Mouse (Mus musculus): Measurements from ENCODE around the gene Hsd3b2. TPM values are rescaled to one million over a fixed set of nuclear protein-coding genes. Genes with fewer than 3 reads are reported as not detected.
"Not testable (repeated sequence)": the region's sequence is repeated elsewhere in the genome, so short reads cannot be mapped to it uniquely, and the experiment has no call there.

Gene Hsd3b2
- not detected in 2 replicates for polyA plus RNA-seq (2014; fragmentation: Nextera tagmentation; extraction: Ambion mirVana)

DNA sequence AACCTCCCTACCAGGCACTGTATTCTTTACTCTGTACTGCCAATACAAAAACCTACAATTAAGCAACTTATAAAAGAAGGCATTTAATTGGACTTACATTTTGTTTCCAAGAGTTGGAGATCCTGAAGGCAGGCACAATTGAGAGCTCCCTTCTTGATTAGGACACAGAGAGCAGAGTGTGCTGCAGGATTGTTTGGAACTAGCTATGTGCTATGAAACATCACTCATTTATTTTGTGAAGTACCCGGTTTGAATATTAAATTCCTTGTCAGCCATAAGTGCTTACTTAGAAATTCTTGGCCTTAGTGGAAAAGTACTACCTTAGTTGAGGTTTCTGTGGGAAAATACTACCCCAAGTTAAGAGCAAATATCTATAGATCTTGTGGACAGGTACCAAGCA is at the start of gene Hsd3b2:
Gene Hsd3b2 (minus strand): TSS at position 168 of the 400 bp plus-strand sequence.
- H3K36me3 ChIP-seq (ENCODE audit: control insufficient read depth, insufficient read depth, low read length): no peaks in the 10 kb centered on the region
- no peak within 1 kb of the TSS for H3K4me3 ChIP-seq (ENCODE audit: low read depth, low read length)
- DNase-seq (ENCODE audit: low spot score): no peak
- H3K27me3 ChIP-seq (ENCODE audit: control insufficient read depth, insufficient read depth, low read length): no peaks in the 10 kb centered on the region
- H3K4me1 ChIP-seq (ENCODE audit: control insufficient read depth, insufficient read depth, low read length): no peaks in the 10 kb centered on the region
- H3K9me3 ChIP-seq (ENCODE audit: control insufficient read depth, low read length): no peaks in the 10 kb centered on the region
- H3K9ac ChIP-seq (ENCODE audit: low read length): no peak within 1 kb of the TSS
- 85% methylated on average over 1 of the region's 1 CpGs for WGBS
- no peak within 1 kb of the TSS for H3K27ac ChIP-seq (ENCODE audit: low read depth, low read length)
- no peak for ATAC-seq (ENCODE audit: insufficient read depth, low FRiP score, low TSS enrichment)
- no peak within 1 kb of the TSS for H3K4me2 ChIP-seq (ENCODE audit: low read depth)

DNA sequence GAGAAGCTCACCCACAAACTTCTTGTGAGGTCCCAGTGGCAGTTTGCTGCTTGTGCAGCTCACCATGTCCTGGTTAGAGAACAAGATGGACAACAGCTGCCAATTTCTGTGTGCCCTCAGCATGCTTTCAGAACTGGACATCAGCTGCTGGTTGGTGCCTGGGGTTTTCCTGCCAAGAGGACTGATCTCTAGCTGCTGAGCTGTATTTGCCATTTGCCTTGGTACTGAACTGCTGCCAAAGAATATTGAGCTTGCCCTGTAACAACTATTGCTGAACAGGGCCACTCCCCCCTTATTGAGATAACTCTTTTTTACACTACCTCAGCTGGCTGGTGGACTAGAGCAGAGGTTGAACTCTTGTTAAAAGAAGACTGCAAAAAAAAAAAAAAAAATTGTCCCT is 39.8 kb upstream of the Hsd3b2 start:
- H3K36me3 ChIP-seq (ENCODE audit: control insufficient read depth, insufficient read depth, low read length): no peaks in the 10 kb centered on the region
- DNase-seq (ENCODE audit: low spot score) (no peak), ATAC-seq (ENCODE audit: insufficient read depth, low FRiP score, low TSS enrichment) (no peak)
- no peak overlapping the region for H3K27ac ChIP-seq (ENCODE audit: low read depth, low read length)
- H3K9ac ChIP-seq (ENCODE audit: low read length): no peak overlapping the region
- no peaks in the 10 kb centered on the region for H3K9me3 ChIP-seq (ENCODE audit: control insufficient read depth, low read length)
- no peak overlapping the region for H3K4me3 ChIP-seq (ENCODE audit: low read depth, low read length)
- no peaks in the 10 kb centered on the region for H3K27me3 ChIP-seq (ENCODE audit: control insufficient read depth, insufficient read depth, low read length)
- no peaks in the 10 kb centered on the region for H3K4me1 ChIP-seq (ENCODE audit: control insufficient read depth, insufficient read depth, low read length)
- no peak overlapping the region for H3K4me2 ChIP-seq (ENCODE audit: low read depth)

DNA sequence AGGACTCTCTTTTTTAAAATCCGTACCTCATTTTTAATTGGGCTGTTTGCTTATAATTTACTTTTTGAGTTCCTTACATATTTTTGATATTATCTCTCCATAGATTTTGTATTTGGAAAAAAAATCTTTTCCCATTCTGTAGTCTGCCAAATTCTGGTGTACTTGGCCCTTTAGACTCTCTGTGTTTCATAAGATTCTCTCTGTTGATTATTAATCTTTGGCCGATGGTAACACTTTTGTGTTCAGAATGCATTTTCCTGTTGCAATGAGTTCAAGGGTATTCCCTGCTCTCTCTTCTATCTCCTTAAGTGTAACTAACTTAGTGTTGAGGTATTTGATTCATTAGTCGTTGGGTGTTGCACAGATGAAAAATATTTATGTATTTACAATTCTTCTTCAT is 32.5 kb upstream of the Hsd3b2 start:
- Histone ChIP-seq H3K9me3 (ENCODE audit: control insufficient read depth, low read length) (no peaks in the 10 kb centered on the region), H3K4me2 (ENCODE audit: low read depth) (no peak overlapping the region), H3K4me3 (ENCODE audit: low read depth, low read length) (no peak overlapping the region), H3K36me3 (ENCODE audit: control insufficient read depth, insufficient read depth, low read length) (no peaks in the 10 kb centered on the region), H3K27me3 (ENCODE audit: control insufficient read depth, insufficient read depth, low read length) (no peaks in the 10 kb centered on the region), H3K9ac (ENCODE audit: low read length) (no peak overlapping the region), H3K4me1 (ENCODE audit: control insufficient read depth, insufficient read depth, low read length) (no peaks in the 10 kb centered on the region), H3K27ac (ENCODE audit: low read depth, low read length) (no peak overlapping the region)
- ATAC-seq (ENCODE audit: insufficient read depth, low FRiP score, low TSS enrichment) (no peak), DNase-seq (ENCODE audit: low spot score) (no peak)
- WGBS: 90% methylated on average over 3 of the region's 3 CpGs

DNA sequence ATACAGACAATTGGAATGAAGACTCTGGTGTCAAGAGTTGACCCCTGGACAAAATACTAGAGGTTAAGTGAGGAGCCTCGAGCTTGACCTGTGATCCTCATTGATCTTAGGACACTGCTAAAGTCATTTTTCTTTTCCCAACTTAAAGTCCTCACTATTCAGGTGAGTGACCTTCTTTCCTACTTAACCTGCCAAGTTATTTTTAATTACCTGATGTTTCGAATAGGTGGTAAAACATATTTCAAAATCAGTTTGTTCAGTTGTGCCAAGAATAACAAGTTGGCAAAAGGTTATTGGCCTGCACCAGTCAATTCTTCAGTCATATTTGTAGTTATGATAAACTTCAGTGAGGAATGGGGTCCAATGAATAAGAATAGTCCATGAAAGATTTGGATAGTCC is 27.8 kb upstream of the Hsd3b2 start:
- Histone ChIP-seq H3K27me3 (ENCODE audit: control insufficient read depth, insufficient read depth, low read length) (no peaks in the 10 kb centered on the region), H3K27ac (ENCODE audit: low read depth, low read length) (no peak overlapping the region), H3K9me3 (ENCODE audit: control insufficient read depth, low read length) (no peaks in the 10 kb centered on the region), H3K36me3 (ENCODE audit: control insufficient read depth, insufficient read depth, low read length) (no peaks in the 10 kb centered on the region), H3K4me1 (ENCODE audit: control insufficient read depth, insufficient read depth, low read length) (no peaks in the 10 kb centered on the region), H3K4me3 (ENCODE audit: low read depth, low read length) (no peak overlapping the region), H3K9ac (ENCODE audit: low read length) (no peak overlapping the region), H3K4me2 (ENCODE audit: low read depth) (no peak overlapping the region)
- DNase-seq (ENCODE audit: low spot score) (no peak), ATAC-seq (ENCODE audit: insufficient read depth, low FRiP score, low TSS enrichment) (no peak)
- 79% methylated on average over 2 of the region's 2 CpGs for WGBS

DNA sequence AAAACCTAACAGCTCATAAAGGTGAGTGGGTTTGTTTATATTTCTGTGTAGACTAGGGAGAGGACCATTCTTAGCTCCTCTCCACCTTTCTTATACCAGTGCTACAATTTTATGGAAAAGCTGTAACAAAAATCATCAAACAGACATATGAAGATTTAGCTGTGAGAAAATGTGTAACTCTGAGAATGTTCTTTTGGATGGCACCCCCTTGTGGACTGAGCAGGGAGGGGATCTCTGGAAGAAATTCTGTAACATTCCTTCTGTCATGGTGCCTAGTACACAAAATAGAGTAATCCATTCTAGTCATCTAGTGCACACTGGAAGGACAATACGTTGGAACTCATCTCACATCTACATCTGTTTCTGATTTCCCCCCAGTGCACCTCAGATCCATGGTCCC is 16.7 kb upstream of the Hsd3b2 start:
- not testable (repeated sequence) for H3K9me3 ChIP-seq (ENCODE audit: control insufficient read depth, low read length); H3K4me1 ChIP-seq (ENCODE audit: control insufficient read depth, insufficient read depth, low read length); H3K27me3 ChIP-seq (ENCODE audit: control insufficient read depth, insufficient read depth, low read length); H3K4me2 ChIP-seq (ENCODE audit: low read depth); H3K27ac ChIP-seq (ENCODE audit: low read depth, low read length); ATAC-seq (ENCODE audit: insufficient read depth, low FRiP score, low TSS enrichment); DNase-seq (ENCODE audit: low spot score); H3K36me3 ChIP-seq (ENCODE audit: control insufficient read depth, insufficient read depth, low read length); H3K9ac ChIP-seq (ENCODE audit: low read length); H3K4me3 ChIP-seq (ENCODE audit: low read depth, low read length)
- 88% methylated on average over 1 of the region's 1 CpGs for whole genome bisulfite sequencing

DNA sequence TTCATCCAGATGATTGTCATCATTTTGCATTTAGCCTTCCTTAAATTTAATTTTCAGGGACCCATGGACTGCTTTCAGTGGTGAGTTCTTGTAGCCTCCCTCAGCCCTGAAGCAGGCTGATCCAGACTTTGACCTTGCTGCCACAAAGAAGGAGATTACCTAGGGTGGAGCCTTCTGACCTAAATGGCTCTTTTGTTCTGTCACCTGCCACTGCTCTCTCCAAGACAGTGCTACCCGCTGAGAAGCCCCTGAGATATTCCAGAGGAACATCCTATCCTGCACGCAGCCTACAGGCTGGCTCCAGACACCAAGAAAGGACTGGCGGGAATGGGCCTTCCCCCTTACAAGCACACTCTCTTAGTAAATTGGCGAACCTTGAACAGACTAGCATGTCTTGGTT is 10.0 kb upstream of the Hsd3b2 start:
- H3K4me1 ChIP-seq (ENCODE audit: control insufficient read depth, insufficient read depth, low read length): no peaks in the 10 kb centered on the region
- 54% methylated on average over 4 of the region's 4 CpGs for WGBS
- H3K4me3 ChIP-seq (ENCODE audit: low read depth, low read length): no peak overlapping the region
- ATAC-seq (ENCODE audit: insufficient read depth, low FRiP score, low TSS enrichment) (no peak), DNase-seq (ENCODE audit: low spot score) (no peak)
- H3K27me3 ChIP-seq (ENCODE audit: control insufficient read depth, insufficient read depth, low read length): no peaks in the 10 kb centered on the region
- no peaks in the 10 kb centered on the region for H3K36me3 ChIP-seq (ENCODE audit: control insufficient read depth, insufficient read depth, low read length)
- no peak overlapping the region for H3K9ac ChIP-seq (ENCODE audit: low read length)
- H3K4me2 ChIP-seq (ENCODE audit: low read depth): no peak overlapping the region
- H3K27ac ChIP-seq (ENCODE audit: low read depth, low read length): no peak overlapping the region
- no peaks in the 10 kb centered on the region for H3K9me3 ChIP-seq (ENCODE audit: control insufficient read depth, low read length)

DNA sequence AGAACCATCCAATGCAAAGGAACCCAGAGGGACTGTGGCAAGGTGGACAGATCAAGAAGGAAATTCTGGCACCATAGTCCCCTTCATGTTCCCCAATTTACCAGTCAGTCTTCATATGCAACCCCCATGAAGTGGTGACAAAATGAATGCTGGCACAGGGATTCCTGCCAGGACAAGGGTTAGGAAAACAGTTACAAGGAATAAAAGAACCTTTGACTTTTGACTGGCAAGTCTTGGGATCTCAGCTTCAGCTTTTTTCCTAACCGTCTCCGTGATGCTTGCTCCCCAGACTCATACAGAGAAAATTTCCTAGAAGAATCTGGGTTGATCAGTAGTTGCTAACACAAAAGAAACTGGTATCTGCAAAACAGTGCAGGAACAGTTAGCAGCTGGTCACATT is 9.4 kb upstream of the Hsd3b2 start:
- H3K4me2 ChIP-seq (ENCODE audit: low read depth): no peak overlapping the region
- no peaks in the 10 kb centered on the region for H3K4me1 ChIP-seq (ENCODE audit: control insufficient read depth, insufficient read depth, low read length)
- no peak for ATAC-seq (ENCODE audit: insufficient read depth, low FRiP score, low TSS enrichment)
- H3K4me3 ChIP-seq (ENCODE audit: low read depth, low read length): no peak overlapping the region
- 84% methylated on average over 2 of the region's 2 CpGs for WGBS
- DNase-seq (ENCODE audit: low spot score): no peak
- H3K9me3 ChIP-seq (ENCODE audit: control insufficient read depth, low read length): no peaks in the 10 kb centered on the region
- no peak overlapping the region for H3K9ac ChIP-seq (ENCODE audit: low read length)
- no peaks in the 10 kb centered on the region for H3K27me3 ChIP-seq (ENCODE audit: control insufficient read depth, insufficient read depth, low read length)
- H3K27ac ChIP-seq (ENCODE audit: low read depth, low read length): no peak overlapping the region
- H3K36me3 ChIP-seq (ENCODE audit: control insufficient read depth, insufficient read depth, low read length): no peaks in the 10 kb centered on the region

DNA sequence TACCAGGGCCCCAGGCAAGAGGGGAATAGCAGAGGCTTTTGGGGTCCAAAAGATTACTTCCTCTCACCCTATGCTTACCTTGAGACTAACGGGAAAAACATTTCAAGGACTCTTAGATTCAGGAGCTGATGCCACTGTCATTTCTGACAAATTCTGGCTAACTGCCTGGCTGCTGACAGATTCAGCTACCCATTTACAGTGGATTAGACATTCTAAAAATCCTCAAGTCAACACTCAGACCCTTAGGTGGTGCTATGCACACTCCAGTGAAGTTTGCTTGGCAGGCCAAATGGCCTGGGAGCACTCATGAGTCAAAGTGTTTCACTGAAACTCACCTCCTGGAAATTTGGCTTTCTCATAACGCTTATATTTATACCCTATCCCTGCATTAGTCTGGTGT is 1.9 kb upstream of the Hsd3b2 start:
- H3K4me1 ChIP-seq (ENCODE audit: control insufficient read depth, insufficient read depth, low read length): no peaks in the 10 kb centered on the region
- H3K27ac ChIP-seq (ENCODE audit: low read depth, low read length): no peak overlapping the region
- H3K4me3 ChIP-seq (ENCODE audit: low read depth, low read length): no peak overlapping the region
- DNase-seq (ENCODE audit: low spot score): no peak
- no peak for ATAC-seq (ENCODE audit: insufficient read depth, low FRiP score, low TSS enrichment)
- H3K9ac ChIP-seq (ENCODE audit: low read length): no peak overlapping the region
- WGBS: 93% methylated on average over 2 of the region's 2 CpGs
- H3K36me3 ChIP-seq (ENCODE audit: control insufficient read depth, insufficient read depth, low read length): no peaks in the 10 kb centered on the region
- H3K9me3 ChIP-seq (ENCODE audit: control insufficient read depth, low read length): no peaks in the 10 kb centered on the region
- H3K4me2 ChIP-seq (ENCODE audit: low read depth): no peak overlapping the region
- no peaks in the 10 kb centered on the region for H3K27me3 ChIP-seq (ENCODE audit: control insufficient read depth, insufficient read depth, low read length)

DNA sequence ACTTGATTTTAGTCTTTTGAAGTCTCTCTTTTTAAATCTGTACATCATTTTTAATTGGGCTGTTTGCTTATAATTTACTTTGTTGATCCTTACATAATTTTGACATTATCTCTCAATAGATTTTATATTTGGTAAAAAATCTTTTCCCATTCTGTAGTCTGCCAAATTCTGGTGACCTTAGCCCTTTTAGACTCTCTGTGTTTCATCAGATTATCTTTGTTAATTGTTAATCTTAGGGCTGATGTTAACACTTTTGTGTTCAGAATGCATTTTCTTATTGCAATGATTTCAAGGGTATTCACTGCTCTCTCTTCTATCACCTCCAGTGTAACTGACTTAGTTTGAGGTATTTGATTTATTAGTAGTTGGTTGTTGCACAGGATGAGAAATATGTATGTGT is 3.6 kb downstream of the Hsd3b2 start:
- no peak overlapping the region for H3K27ac ChIP-seq (ENCODE audit: low read depth, low read length)
- no peaks in the 10 kb centered on the region for H3K36me3 ChIP-seq (ENCODE audit: control insufficient read depth, insufficient read depth, low read length)
- H3K4me1 ChIP-seq (ENCODE audit: control insufficient read depth, insufficient read depth, low read length): no peaks in the 10 kb centered on the region
- H3K9ac ChIP-seq (ENCODE audit: low read length): no peak overlapping the region
- no peak overlapping the region for H3K4me3 ChIP-seq (ENCODE audit: low read depth, low read length)
- H3K27me3 ChIP-seq (ENCODE audit: control insufficient read depth, insufficient read depth, low read length): no peaks in the 10 kb centered on the region
- H3K9me3 ChIP-seq (ENCODE audit: control insufficient read depth, low read length): no peaks in the 10 kb centered on the region
- DNase-seq (ENCODE audit: low spot score): no peak
- H3K4me2 ChIP-seq (ENCODE audit: low read depth): no peak overlapping the region
- no peak for ATAC-seq (ENCODE audit: insufficient read depth, low FRiP score, low TSS enrichment)

Measured in neural tube, embryonic 11.5 days (tissue).